Mouse (Mus musculus) naive thymus-derived CD4-positive, alpha-beta T cell, adult 2 months (primary cell): ENCODE data around the gene Gm29735.
"Not testable (repeated sequence)": the region's sequence is repeated elsewhere in the genome, so short reads cannot be mapped to it uniquely, and the experiment has no call there.

Experiments used
- DNase-seq: peaks from one replicate; pipeline ENCODE4 v3.0.0-alpha.2; 2011; ENCODE audit warnings: low read depth

Gm29735 gene

DNA sequence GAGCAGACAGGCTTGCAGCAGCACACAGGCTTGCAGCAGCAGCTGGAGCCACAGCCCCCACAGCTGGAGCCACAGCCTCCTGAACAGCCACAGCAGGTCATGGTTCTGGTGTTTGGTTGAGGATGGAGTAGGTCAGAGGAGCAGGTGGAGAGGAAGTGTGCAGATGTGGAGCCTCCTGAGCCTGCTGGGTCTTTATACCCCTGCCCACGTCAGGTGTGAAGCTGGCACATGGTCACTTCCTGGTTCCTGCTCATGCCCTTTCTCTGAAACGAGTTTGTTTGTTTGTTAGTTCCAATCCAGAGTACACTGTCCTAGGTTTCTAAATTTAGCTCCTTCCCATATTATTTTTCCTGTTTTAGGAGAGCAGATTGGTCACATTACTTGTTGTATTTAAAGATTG is at the start of gene Gm29735:
Gene Gm29735, minus strand, starts transcription at position 101 of the 400 bp plus-strand sequence.
- not testable (repeated sequence) for DNase-seq

DNA sequence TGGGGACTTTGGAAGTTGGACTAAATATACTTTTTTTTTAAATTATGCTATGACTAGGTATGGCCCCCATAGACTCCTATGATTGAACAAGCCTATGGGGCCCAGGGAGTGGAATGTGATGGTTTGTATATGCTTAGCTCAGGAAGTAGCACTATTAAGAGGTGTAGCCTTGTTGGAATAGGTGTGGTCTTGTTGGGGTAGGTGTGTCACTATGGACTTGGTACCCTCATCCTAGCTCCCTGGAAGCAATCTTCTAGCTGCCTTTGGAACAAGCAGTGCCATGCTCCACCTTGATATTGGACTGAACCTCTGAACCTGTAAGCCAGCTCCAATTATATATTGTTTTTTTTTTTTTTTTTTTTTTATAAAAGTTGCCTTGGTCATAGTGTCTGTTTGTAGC is 48.6 kb upstream of the Gm29735 start:
- no peak for DNase-seq

DNA sequence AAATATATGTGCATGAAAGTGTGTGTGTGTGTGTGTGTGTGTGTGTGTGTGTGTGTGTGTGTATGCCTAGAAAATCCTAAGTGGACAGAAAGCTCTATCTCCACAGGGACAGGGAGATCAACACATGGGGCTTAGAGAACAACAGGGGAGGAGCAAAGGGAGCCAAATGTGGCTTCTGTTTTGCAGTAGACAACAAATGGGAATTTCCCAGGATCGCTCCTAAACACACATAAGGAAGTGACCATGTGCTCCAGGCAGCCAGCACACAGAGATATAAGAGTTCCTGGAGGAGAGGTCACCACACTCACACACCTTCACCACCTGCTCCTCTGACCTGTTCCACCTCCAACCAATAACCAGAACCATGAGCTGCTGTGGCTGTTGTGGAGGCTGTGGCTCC is 44.2 kb upstream of the Gm29735 start, which contains the start of gene Krtap5-3:
Gene Krtap5-3, plus strand, starts transcription at position 301 of the 400 bp plus-strand sequence.
- no peak for DNase-seq

DNA sequence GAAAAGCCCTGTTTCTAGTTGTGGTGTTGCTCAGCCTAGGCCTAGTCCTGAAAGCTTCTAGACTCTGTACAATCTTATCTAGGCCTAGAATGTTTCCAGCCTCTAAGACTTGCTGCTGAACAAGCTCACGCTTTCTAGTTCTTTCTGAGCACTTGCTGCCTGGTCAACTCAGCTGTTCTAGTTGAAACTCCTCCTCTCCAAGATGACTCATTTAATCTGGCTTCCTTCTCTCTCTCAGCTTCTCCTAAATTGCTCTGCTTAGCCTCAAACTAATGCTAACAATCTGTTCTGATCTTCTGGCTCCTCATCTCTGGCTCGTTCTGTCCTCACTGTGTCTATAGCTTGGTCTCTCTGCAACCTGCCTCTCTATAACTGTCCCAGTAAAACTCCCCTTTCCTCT is 41.8 kb upstream of the Gm29735 start:
- DNase-seq: no peak

DNA sequence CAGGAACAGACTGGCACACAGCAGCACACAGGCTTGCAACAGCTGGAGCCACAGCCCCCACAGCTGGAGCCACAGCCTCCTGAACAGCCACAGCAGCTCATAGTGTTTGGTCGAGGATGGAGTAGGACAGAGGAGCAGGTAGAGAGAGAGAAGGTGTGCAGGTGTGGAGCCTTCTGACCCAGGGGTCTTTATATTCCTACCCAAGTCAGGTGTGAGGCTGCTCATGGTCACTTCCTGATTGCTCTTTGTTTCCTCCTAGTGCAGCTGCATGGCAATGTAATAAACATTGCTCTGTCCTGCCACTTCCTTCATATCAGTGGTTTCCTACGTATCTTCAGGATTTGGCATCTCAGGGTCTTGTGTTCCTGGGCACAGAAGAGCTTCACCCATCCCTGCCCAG is 33.4 kb upstream of the Gm29735 start, which contains the start of gene Gm10153:
Gene Gm10153, minus strand, starts transcription at position 101 of the 400 bp plus-strand sequence.
- no peak for DNase-seq

DNA sequence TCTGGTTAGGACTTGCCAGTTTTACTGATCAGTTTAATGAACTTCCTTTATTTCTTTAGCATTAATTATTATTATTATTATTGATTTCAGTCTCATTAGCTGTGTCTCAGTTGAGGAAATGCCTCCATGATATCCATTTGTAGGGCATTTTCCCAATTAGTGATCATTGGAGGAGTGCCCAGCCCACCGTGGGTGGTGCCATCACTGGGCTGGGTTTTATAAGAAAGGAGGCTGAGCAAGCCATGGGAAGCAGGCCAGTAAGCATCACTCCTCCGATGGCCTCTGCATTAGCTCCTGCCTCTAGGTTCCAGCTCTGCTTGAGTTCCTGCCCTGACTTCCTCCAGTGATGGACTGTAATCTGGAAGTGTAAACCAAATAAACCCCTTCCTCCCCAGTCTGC is 31.2 kb upstream of the Gm29735 start:
- no peak for DNase-seq

DNA sequence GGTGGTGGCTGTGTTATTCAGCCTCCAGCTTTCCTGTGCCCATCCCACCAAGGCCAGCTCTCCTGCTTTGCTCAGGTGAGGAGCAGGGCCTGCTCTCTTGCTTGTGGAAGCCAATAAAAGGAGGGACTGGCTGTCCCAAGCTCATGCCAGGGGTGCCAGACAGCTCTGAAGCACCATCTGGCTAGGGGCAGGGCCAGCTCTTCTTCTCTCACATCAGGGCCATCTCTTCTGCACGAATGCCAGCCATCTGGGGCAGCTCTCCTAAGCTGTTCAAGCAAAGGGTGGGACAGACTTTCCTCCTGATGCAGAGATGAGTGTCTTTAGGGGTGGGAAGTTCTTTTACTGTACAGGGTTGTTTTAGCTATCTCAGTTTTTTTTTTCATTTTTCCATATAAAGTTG is 24.1 kb upstream of the Gm29735 start:
- no peak for DNase-seq

DNA sequence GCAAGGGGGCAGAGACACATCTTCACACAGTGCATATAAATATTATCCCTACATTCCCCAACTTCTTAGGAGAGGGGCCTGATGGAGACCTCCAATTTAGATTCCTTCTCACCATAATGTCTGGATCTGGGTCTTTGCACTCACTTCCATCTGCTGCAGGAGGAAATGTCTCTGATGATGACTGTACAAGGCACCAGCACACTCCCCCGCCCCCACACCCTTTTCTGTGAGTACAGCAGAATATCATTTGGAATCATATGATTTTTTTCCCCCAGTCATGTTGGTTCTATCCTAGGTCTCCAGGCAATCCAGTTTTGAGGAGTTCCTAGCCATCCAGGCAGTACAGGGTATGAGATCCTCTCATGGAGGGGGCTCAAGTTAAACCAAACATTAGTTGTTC is 21.8 kb upstream of the Gm29735 start:
- DNase-seq: no peak

DNA sequence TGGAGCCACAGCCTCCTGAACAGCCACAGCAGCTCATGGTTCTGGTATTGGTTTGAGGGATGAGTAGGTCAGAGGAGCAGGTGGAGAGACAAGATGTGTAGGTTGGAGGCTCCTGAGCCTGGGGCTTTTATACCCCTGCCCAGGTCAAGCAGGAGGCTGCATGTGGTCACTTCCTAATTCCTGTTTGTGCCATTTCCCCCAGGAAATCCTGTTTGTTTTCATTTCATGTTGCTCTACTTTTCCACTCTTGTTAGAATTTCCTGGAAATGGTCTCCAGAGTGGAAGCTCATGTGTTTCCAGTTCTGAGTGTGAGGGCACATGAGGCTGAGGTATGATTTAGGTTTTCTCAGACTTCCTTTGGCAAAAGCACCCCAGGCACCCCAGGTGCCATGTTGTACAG is 19.0 kb upstream of the Gm29735 start, which contains the start of gene Krtap5-2:
Gene Krtap5-2, minus strand, starts transcription at position 101 of the 400 bp plus-strand sequence.
- not testable (repeated sequence) for DNase-seq

DNA sequence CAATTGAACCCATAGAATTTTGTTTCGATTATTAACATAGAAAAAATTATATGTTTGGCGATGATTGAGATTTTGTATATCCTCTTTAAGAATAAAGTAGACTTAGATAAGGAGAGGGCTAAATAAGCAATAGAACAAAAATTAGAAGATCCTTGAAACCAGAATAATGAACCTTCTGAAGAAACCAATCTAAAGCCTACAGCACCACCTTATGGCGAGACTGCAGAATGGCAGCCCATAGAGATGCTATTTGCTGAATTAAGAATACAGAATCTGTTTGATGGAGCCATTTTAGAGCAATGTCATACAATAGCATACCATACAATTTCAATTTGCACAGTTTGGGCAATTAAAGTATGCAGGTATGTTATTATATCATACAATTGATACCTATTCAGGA is 12.9 kb upstream of the Gm29735 start:
- peak; percentile 16 for DNase-seq

DNA sequence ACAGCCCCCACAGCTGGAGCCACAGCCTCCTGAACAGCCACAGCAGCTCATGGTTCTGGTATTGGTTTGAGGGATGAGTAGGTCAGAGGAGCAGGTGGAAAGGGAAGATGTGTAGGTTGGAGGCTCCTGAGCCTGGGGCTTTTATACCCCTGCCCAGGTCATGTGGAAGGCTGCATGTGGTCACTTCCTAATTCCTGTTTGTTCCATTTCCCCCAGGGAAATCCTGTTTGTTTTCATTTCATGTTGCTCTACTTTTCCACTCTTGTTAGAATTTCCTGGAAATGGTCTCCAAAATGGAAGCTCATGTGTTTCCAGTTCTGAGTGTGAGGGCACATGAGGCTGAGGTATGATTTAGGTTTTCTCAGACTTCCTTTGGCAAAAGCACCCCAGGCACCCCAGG is 8.7 kb upstream of the Gm29735 start, which contains the start of gene Gm4553:
Gene Gm4553, minus strand, starts transcription at position 101 of the 400 bp plus-strand sequence.
- DNase-seq: not testable (repeated sequence)

DNA sequence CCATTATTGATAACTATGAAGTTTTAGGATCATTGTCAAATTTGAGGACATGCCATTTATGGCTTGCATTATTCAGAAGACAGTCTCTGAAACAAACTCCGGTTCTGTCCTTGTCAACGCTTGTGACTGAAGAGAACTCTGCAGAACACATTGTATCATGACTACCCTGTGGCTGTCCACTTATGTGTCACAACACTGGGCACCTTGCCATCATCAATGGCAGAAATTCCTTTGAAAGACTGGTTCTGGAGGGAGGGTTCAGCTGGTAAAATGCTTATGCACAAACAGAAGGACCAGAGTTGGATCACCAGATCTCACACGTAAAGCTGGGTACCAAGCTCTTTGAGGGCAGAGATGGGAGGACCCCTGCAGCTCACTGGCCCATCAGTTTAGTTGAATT is 2.5 kb upstream of the Gm29735 start:
- DNase-seq: no peak

DNA sequence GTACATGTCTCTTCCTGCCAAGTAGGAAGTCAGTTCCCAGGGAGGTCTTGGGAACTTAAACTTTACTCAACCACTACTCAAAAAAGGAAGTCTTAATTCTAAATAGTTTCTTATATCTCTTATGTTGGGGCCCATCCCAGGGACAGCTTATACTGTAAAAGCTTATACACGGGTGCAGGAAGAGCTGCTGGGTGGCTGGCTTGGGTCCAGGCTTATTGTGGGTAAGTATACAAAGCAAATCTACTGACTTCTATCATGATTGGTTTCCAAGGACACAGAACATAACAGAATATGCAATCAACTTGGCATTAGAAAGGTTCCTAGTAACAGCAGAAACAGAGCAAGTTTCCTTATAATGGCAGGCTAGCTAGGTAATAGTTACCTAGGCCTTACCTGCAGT is 1.6 kb downstream of the Gm29735 start:
- DNase-seq: no peak

DNA sequence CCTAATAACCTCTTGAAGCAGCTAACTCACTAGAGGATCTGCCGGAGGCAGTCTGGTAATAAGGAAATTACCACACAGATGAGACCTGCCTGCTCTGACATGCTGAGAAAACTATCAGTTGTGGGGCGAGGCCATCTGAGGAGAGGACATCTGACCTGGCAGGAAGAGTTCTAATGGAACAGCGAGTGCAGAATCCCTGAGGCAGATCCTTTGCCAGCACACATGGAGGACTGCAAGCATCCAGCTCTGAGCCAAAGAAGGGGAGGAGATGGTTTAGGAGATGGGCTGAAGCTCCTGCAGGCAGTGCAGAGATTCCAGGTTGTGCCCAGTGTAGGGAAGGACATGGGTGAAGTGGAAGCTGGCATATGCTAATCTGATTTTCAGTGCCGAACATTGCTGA is 4.7 kb downstream of the Gm29735 start:
- DNase-seq: no peak

DNA sequence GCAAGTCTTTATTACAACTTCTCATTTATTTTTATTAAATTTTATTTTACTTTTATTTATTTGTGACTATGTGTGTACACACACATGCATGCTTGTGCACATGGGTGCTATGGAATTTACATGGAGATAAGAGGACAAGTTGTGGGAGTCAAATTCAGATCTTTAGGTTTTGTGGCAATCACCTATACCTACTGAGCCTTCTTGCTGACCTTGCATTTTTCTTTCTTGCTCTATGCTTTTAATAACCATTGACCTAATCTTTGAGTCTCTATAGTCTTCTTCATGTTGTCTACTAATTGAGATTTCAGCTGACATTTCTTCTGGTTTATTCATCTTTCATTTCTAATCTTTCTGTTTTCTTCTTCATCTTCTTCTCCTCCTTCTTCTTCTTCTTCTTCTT is 8.3 kb downstream of the Gm29735 start:
- no peak for DNase-seq

DNA sequence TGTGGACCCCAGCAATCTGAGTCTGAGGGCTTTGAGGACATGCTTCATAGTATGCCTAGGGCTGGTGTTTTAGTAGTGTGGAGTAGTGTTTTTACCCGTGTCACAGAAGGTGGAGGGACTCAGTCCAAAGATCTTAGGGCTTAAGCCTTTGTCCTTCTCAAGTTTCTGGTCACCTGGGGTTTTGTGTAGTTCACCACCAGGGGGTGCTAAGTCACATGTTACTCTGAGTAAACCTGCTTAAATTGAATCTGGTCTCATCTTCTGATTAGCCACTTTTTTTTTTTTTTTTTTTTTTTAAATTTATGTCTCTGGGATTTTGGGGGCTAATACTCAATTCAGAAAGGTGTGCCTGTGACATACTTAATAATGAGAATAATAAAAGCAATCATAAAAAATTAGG is 10.9 kb downstream of the Gm29735 start:
- DNase-seq: peak; percentile 54

DNA sequence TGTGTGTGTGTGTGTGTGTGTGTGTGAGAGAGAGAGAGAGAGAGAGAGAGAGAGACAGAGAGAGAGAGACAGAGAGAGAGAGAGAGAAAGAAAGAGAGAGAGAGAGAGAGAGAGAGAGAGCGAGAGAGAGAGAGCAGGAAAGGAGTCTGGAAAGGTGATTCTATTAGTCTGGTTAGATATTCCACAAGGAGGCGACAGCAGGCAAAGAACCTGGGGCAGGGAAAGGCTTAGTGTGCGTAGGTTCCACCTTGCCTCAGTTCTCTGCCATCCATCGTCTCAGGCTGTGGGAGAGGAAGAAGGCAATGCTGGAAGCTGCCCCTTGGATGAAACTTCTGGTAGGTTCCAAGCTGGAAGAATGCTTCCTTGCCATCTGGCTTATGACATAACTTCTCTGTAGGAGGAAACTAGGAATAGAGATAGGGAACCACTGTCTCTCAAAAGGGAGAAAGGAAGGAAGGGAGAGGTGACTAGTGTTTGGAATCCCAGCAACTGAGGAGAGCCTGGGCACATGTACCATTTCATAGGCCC is 11.4 kb downstream of the Gm29735 start:
- DNase-seq: no peak

DNA sequence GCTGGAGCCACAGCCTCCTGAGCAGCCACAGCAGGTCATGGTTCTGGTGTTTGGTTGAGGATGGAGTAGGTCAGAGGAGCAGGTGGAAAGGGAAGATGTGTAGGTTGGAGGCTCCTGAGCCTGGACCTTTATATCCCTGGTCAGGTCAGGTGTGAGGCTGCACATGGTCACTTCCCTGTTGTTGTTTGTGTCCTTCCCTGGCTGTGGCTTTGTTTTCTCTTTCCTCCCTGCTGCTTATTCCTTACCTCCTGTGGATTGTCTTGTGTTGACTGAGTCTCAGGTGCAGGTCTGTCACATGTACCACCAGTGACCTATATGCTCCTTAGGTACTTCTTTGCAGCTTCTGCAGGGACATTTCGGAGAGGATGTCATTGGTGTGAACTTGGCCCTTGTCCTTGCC is 12.4 kb downstream of the Gm29735 start, which contains the start of gene Gm45337:
Gene Gm45337, minus strand, starts transcription at position 101 of the 400 bp plus-strand sequence.
- DNase-seq: no peak

DNA sequence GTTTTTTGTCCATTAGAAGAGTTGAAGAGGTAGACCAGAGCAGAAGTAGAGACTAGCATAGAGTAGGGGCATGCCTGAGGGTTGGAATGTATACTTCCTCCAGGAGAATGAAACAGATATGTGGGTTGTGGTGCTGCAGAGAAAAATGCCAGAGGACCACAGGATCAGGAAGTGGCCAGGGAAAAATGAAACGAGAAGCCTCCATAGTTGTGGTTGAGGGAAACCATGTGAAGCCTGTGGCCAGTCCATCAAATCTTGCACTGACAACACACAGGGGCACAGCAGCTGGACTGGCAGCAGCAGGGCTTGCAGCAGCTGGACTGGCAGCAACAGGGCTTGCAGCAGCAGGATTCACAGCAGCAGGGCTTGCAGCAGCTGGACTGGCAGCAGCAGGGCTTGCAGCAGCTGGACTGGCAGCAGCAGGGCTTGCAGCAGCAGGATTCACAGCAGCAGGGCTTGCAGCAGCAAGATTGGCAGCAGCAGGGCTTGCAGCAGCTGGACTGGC is 13.4 kb downstream of the Gm29735 start:
- DNase-seq: not testable (repeated sequence)

DNA sequence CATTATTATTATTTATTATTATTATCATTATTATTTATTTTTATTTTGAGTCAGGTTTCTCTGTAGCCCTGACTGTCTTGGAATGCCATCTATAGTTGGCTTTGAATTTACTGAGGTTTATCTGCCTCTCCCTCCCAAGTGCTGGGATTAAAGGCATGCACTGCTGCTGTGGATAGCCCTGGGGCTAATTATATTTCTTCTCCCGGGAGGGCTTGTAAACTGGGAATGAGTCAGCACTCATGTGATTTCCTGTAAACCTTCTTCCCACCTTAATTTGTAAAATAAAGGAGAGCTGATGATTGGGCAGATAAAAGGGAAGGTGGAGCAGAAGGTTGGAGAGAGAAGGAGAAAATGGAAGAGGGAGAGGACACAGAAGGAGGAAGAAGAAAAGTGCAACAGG is 16.2 kb downstream of the Gm29735 start:
- DNase-seq: no peak

DNA sequence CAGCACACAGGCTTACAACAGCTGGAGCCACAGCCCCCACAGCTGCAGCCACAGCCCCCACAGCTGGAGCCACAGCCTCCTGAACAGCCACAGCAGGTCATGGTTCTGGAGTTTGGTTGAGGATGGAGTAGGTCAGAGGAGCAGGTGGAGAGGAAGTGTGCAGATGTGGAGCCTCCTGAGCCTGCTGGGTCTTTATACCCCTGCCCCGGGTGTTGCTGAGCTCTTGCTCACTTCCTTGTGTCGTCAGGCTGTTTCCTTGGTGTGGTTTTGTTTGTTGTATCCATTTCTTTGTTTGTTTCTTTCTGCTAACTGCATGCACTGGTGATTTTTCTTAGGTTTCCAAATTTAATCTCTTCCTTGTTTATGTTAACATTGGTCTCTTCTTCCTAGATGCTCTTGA is 21.0 kb downstream of the Gm29735 start, which contains the start of gene Gm39115:
Gene Gm39115, minus strand, starts transcription at position 101 of the 400 bp plus-strand sequence.
- not testable (repeated sequence) for DNase-seq

DNA sequence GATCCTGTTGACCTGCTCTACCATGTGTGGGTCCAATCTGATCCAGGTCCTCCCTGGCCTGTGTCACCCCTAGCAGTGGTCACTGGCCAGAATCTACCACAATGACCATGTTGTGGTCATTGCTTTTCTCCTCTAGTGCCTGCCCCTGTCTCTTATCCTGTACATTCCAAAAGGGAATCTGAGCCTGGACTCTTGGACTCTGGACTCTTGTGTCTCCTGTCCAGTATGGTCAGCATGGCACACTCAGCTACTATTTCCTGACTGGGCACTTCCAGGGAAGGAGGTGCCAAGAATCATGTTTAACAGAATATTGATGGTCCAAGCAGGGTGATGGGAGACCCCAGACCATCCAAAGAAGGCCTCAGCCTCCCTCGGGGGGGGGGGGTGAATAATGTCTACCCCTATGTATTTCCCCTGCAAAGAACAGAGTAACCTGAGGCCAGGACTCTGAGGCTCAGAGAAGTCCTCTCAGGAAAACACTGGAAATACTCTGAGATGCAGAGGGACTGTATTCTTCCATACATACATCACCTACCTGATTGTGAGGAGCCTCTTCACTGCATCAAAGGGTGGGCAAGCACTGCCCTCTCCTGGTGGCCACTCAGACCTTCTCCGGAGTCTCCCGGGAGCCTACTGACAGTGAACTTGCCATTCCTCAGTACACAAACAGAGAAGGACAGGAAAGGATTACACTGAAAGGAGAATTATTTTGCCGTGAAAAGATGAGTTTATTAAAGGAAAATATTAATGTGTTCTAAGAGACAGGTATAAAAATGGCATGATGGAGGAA is 22.5 kb downstream of the Gm29735 start:
- DNase-seq: no peak

DNA sequence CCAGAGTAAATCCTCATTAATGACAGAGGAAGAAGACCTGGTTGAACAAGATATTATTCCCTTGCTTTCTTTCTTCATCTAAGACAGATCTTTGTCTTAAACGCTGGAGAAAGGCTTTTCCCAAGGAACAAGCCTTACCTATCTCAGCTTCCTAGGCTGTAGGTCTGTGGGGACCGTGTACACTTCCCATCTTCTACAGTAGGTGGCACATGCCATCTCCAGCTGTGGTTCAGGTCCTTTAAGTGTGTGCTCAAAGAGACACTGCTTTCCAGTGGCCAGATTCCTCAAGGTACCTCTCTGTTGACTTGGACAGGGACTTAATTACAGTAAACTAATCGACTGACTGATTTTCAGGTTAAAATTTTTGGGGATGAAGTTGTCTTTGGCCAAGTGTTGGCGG is 28.1 kb downstream of the Gm29735 start:
- DNase-seq: no peak
